Mouse (Mus musculus) bone marrow, adult 2 months (tissue): ENCODE measurements around the gene Rarg. TPM values are rescaled to one million over a fixed set of nuclear protein-coding genes. Genes with fewer than 3 reads are reported as not detected.
"Not testable (repeated sequence)": the region's sequence is repeated elsewhere in the genome, so short reads cannot be mapped to it uniquely, and the experiment has no call there.

Source experiments
- H3K27ac ChIP-seq: fragments of 200-500 bp; 2 replicates; pipeline ENCODE4 v1.5.1; 2012; ENCODE audit warnings: low read depth, mild to moderate bottlenecking, control low read depth, inconsistent platforms, low read length; ENCODE audit not compliant: control insufficient read depth, poor library complexity, insufficient read depth
- H3K4me1 ChIP-seq: fragments of 200-500 bp; 2 replicates; pipeline ENCODE4 v1.6.1; 2011; ENCODE audit warnings: low read length; ENCODE audit not compliant: control insufficient read depth, insufficient read depth
- H3K4me3 ChIP-seq: fragments of 200-500 bp; replicated peaks from 2 replicates; pipeline ENCODE3; 2011; ENCODE audit warnings: mild to moderate bottlenecking, low read depth, low read length, control low read depth; ENCODE audit not compliant: control insufficient read depth
- CTCF ChIP-seq: fragments of 200-500 bp; IDR thresholded peaks from 2 replicates; pipeline ENCODE4 v1.5.1; 2011; ENCODE audit warnings: low read length, control low read depth; ENCODE audit not compliant: control insufficient read depth, insufficient read depth
- POLR2A ChIP-seq: fragments of 200-500 bp; IDR thresholded peaks from 2 replicates; pipeline ENCODE4 v1.6.1; 2011; ENCODE audit warnings: low read depth, mild to moderate bottlenecking, control low read depth, low read length, borderline replicate concordance; ENCODE audit not compliant: control insufficient read depth
- WGBS: fragments of 180-500 bp; shearing (Covaris S2); methylation state at CpG from one replicate; pipeline ENCODE4 v1.1.7; 2018; 5-methylcytosine and 5-hydroxymethylcytosine counted together
- polyA plus RNA-seq: library from polyadenylated mRNA; stranded (reverse); fragments of >200 nt; gene quantifications from 2 replicates; pipeline ENCODE4 v1.2.4, GENCODE M21; 2011; ENCODE audit warnings: low replicate concordance; ENCODE audit not compliant: missing spikeins, insufficient read depth, insufficient read length

The Rarg gene
- polyA plus RNA-seq, 1 experiment = 36.3 TPM

DNA sequence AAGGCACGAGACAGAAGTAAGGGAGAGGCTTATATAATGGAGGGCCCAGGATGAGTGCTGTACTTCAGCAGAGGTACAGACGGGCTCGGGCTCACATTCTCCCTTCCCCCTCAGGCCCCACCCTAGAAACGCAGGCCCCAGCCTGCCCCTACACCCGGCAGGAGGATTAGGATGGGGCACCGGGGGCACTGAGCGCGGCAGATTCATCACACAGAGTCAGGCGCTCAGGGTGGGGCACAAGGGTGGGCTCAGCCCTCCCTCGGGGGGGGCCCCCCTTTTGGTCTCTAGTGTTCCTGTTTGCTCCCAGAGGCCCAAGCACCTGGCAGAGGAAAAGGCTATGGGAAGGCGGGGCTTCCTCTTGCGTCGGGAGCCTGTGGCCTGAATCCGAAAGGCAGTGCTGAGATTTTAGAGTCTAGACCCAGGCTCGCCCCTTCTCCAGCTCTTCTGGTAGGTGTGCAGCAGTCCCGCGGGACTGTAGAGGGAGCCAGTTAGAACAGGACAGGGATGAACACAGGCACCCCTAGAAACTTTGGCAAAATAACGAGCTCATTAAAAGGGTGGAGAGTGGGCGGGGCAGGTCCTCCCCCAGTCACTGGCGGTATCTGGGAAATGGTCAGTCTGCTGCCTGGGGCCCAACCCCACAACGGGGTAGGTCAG is 21.8 kb downstream of the Rarg start:
- no peak for TF ChIP-seq CTCF
- TF ChIP-seq POLR2A = no peak
- no peak overlapping the region for H3K4me3 ChIP-seq
- peak overlapping the region; percentile 35; the same call in 1 of the 2 replicates for H3K27ac ChIP-seq
- WGBS = 14% methylated on average over 21 of the region's 21 CpGs
- peaks cover 7% of the 10 kb centered on the region for H3K4me1 ChIP-seq

DNA sequence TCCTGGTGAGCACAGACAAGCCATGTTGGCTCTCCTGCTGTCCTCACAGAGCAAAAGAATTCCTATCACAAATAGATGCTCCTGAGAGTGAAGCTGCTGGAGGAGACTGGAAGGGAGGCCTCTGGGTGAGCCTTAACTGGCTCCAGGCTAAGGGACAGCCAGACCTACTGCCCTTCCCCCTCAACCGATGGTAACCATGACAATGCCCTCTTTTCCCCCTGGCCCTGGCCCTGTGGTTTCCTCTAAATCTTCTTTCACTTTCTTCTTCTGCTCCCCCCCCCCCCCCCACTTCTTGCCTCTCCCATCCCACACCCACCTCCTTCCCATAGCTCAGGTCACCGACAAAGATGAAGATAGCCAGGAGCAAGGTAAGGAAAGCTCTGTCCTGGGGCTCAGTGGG is 23.4 kb downstream of the Rarg start:
- Histone ChIP-seq H3K4me1 (peaks cover 7% of the 10 kb centered on the region), H3K27ac (no peak overlapping the region), H3K4me3 (no peak overlapping the region)
- TF ChIP-seq POLR2A (no peak), CTCF (no peak)
- WGBS = 0% methylated on average over 2 of the region's 2 CpGs

DNA sequence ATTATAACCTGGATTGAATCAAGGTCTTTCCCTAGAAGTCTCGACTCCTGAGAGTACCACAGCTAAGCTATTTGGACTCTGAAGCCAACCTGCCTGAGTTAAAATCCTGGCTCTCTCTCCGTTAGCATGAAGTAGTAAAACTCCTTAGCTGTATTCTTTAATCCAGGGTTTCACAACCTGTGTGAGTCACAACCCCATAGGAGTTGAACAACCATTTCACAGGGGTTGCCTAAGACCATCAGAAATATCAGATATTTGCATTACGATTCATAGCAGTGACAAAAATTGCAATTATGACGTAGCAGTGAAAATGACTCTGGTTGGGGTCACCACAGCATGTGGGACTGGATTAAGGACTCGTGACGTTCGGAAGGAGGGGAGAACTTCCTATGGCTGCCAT is 24.6 kb downstream of the Rarg start:
- no peak overlapping the region for H3K4me3 ChIP-seq
- 60% methylated on average over 7 of the region's 7 CpGs for WGBS
- TF ChIP-seq CTCF (no peak), POLR2A (no peak)
- peaks cover 7% of the 10 kb centered on the region for H3K4me1 ChIP-seq
- H3K27ac ChIP-seq = no peak overlapping the region

DNA sequence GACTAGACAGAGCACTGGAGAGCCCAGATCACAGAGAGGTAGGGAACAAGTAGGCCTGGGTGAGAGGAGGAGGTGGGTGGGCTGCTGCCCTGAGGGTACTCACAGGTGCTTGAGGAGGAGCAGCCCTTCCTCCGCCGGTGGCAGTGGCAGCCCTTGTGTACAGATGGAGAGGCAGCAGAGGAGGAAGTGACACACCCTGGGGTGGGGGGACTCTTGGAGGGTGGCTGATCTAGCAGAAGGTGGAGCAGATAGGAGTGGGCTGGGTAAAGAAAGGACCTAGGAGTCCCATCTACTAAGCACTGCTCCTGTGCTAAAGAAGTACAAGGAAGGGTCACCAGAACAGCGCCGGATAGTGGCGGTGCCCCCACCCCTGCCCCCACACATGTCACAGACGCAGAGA is 25.6 kb downstream of the Rarg start, which contains the start of gene Itgb7:
Itgb7 (minus strand) TSS at position 197 of the 400 bp plus-strand sequence.
- H3K4me3 ChIP-seq = peak within 1 kb of the TSS; percentile 71
- H3K27ac ChIP-seq = peak within 1 kb of the TSS; percentile 44
- under 1% methylated on average over 6 of the region's 6 CpGs for WGBS
- H3K4me1 ChIP-seq = peaks cover 7% of the 10 kb centered on the region
- no peak for TF ChIP-seq CTCF
- peak; percentile 74; the same call in 1 of the 2 replicates for TF ChIP-seq POLR2A

DNA sequence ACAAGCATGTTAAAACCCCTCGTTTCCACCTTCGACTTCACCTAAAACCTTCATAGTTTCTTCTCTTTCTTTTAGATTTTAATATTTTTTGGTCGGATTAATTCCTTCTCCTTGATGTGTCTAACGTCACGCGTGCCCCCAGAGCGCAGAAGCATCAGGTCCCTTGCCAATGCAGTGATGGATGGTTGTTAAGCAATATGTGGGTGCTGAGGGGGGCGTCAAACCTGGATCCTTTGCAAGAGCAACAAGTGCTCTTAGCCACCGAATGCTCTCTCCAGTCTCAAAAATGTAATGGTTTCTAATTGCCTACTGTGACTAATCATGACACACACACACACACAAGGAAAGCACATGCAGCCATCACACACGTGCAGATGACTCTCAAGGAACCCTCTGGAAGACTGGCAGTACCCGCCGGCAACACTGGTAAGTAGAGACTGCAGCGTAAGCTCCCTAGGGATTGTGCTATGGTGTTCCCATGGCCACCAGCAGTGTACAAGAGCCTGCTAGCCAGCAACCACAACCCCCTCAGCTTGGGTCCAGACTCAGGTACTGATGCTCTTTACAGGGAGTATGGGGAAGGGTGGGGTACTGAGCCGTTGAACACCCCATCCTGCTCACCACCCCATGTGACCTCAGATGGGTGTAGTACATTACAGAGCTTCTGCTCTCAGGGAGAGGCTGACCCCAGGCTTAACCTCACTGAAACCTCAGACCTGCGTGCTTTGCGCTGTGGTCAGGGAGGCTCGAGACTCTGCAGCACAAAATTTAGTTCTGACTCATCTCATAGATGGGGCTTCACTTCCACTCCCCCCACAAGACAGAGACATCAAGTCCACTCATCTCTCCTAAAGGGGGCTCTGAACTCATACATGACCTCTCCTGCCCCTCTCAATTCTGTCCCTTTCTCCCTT is 26.7 kb downstream of the Rarg start:
- TF ChIP-seq CTCF = no peak
- TF ChIP-seq POLR2A = no peak
- Histone ChIP-seq H3K27ac (peak overlapping the region; percentile 44), H3K4me3 (peak overlapping the region; percentile 71), H3K4me1 (peaks cover 7% of the 10 kb centered on the region)
- 56% methylated on average over 17 of the region's 17 CpGs for WGBS

DNA sequence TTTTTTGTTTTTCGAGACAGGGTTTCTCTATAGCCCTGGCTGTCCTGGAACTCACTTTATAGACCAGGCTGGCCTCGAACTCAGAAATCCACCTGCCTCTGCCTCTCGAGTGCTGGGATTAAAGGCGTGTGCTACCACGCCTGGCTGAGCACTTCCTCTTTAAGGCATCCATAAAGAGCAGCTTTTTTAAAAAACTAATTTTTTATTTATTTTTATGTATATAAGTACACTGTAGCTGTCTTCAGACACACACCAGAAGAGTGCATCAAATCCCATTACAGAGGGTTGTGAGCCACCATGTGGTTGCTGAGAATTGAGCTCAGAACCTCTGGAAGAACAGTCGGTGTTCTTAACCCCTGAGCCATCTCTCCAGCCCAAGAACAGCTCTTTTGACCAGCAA is 31.7 kb downstream of the Rarg start:
- H3K27ac ChIP-seq, H3K4me3 ChIP-seq, H3K4me1 ChIP-seq: not testable (repeated sequence)
- WGBS = 10% methylated on average over 6 of the region's 6 CpGs

DNA sequence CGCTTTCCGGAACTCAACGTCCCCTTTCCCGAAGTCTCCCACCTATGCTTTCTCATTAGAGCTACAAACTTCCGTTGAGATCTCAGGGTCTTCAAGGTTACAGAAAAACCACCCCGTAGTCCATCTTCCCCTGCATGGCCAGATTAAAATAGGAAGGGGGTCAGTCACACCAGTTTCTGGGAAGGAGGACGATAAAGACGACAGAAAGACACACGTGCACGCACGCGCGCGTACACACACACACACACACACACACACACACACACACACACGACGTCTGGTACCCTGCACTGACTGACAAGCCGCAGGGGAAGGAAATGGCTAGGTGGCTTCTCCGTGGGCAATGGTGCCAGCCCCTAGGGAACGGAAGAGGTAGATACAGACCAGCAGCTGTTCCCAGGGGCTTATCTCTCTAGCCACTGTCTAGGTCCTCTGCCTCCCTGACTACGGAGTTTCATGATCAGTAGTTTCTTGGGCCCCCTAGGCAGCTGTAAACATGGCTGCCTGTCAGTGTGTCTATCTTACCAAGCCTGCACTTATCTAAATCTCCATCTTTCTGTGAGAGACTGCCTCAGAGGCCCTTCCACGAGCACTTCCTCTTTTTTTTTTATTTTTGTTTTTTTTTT is 32.2 kb downstream of the Rarg start:
- TF ChIP-seq POLR2A (no peak), CTCF (no peak)
- H3K4me1 ChIP-seq = peaks cover 2% of the 10 kb centered on the region; the same call in 1 of the 2 replicates
- H3K4me3 ChIP-seq = peak overlapping the region; percentile 44
- WGBS = under 1% methylated on average over 21 of the region's 21 CpGs
- H3K27ac ChIP-seq = no peak overlapping the region
